Mouse (Mus musculus) stomach, embryonic 14.5 days (tissue): ENCODE results near the gene Smarca4. TPM values are rescaled to one million over a fixed set of nuclear protein-coding genes. Genes with fewer than 3 reads are reported as not detected.
"Not testable (repeated sequence)": the region's sequence is repeated elsewhere in the genome, so short reads cannot be mapped to it uniquely, and the experiment has no call there.

Source experiments
- ATAC-seq: fragments of 200-750 bp; cut with Nextera tagmentation; 2 replicates; pipeline ENCODE4 v1.8.0; 2017; ENCODE audit warnings: low read depth, moderate TSS enrichment; ENCODE audit not compliant: insufficient number of reproducible peaks, insufficient read depth, low FRiP score
- H3K27ac ChIP-seq: fragments of 300-500 bp; sonication (generic); 2 replicates; pipeline ENCODE4 v1.5.1; 2014; ENCODE audit warnings: mild to moderate bottlenecking, low read length, moderate library complexity, mixed read lengths
- H3K27me3 ChIP-seq: fragments of 300-500 bp; sonication (generic); 2 replicates; pipeline ENCODE4 v1.6.1; 2014; ENCODE audit warnings: low read length, control low read depth, mixed read lengths; ENCODE audit not compliant: control insufficient read depth, insufficient read depth
- H3K36me3 ChIP-seq: fragments of 300-500 bp; sonication (generic); 2 replicates; pipeline ENCODE4 v1.6.1; 2014; ENCODE audit warnings: mild to moderate bottlenecking, control low read depth, low read length, moderate library complexity, mixed read lengths; ENCODE audit not compliant: control insufficient read depth, insufficient read depth
- H3K4me1 ChIP-seq: fragments of 300-500 bp; sonication (generic); 2 replicates; pipeline ENCODE4 v1.6.1; 2014; ENCODE audit warnings: low read length, control low read depth, mixed read lengths; ENCODE audit not compliant: control insufficient read depth, insufficient read depth
- H3K4me2 ChIP-seq: fragments of 300-500 bp; sonication (generic); replicated peaks from 2 replicates; pipeline ENCODE4 v1.6.1; 2014; ENCODE audit warnings: low read depth, low read length, control low read depth
- H3K4me3 ChIP-seq: fragments of 300-500 bp; sonication (generic); 2 replicates; pipeline ENCODE4 v1.5.1; 2014; ENCODE audit warnings: low read depth, low read length, control low read depth
- H3K9ac ChIP-seq: fragments of 300-500 bp; sonication (generic); replicated peaks from 2 replicates; pipeline ENCODE4 v1.6.1; 2014; ENCODE audit warnings: low read depth, mild to moderate bottlenecking, control low read depth, low read length, moderate library complexity, mixed read lengths
- H3K9me3 ChIP-seq: fragments of 300-500 bp; sonication (generic); 2 replicates; pipeline ENCODE4 v1.6.1; 2016; ENCODE audit warnings: low read depth, low read length, control low read depth; ENCODE audit not compliant: control insufficient read depth
- WGBS: fragments of 180-500 bp; shearing (Covaris S2); extraction: QIAGEN DNeasy Blood & Tissue Kit; methylation state at CpG from one replicate; pipeline ENCODE4 v1.1.7; 2014; 5-methylcytosine and 5-hydroxymethylcytosine counted together
- polyA plus RNA-seq: library from polyadenylated mRNA; unstranded; fragments of >200 nt; fragmentation: Nextera tagmentation; extraction: Ambion mirVana; gene quantifications from 2 replicates; pipeline ENCODE4 v1.2.1, GENCODE M21; 2014

Smarca4 gene
- polyA plus RNA-seq, 1 experiment from 2014 or later, result 95.0 TPM

- peaks cover 19% of the 10 kb centered on the region for H3K4me1 ChIP-seq
- not testable (repeated sequence) for H3K27ac ChIP-seq, H3K4me2 ChIP-seq, H3K9ac ChIP-seq, ATAC-seq, H3K27me3 ChIP-seq, H3K9me3 ChIP-seq, H3K4me3 ChIP-seq
- H3K36me3 ChIP-seq, result peaks cover 16% of the 10 kb centered on the region
- 87% methylated on average over 8 of the region's 8 CpGs for WGBS
Measured at GRCm38 (mm10) chr9:21594350-21594749, 21.6 kb upstream of the Smarca4 start.

GRCm38 (mm10) chr9:21594838-21595237, 21.1 kb upstream of the Smarca4 start:
- Histone ChIP-seq H3K9ac (no peak overlapping the region), H3K36me3 (peaks cover 11% of the 10 kb centered on the region), H3K27ac (no peak overlapping the region), H3K4me1 (peaks cover 19% of the 10 kb centered on the region), H3K4me3 (no peak overlapping the region), H3K9me3 (no peaks in the 10 kb centered on the region), H3K27me3 (no peaks in the 10 kb centered on the region), H3K4me2 (no peak overlapping the region)
- WGBS, result 83% methylated on average over 2 of the region's 2 CpGs
- no peak for ATAC-seq

- Histone ChIP-seq H3K9ac (no peak overlapping the region), H3K36me3 (peaks cover 7% of the 10 kb centered on the region; the same call in 1 of the 2 replicates), H3K9me3 (no peaks in the 10 kb centered on the region), H3K4me3 (no peak overlapping the region), H3K4me2 (no peak overlapping the region), H3K27ac (no peak overlapping the region), H3K4me1 (peaks cover 12% of the 10 kb centered on the region), H3K27me3 (no peaks in the 10 kb centered on the region)
- ATAC-seq, result no peak
- WGBS, result 28% methylated on average over 2 of the region's 2 CpGs
Measured at GRCm38 (mm10) chr9:21598198-21598597, 17.8 kb upstream of the Smarca4 start.

DNA sequence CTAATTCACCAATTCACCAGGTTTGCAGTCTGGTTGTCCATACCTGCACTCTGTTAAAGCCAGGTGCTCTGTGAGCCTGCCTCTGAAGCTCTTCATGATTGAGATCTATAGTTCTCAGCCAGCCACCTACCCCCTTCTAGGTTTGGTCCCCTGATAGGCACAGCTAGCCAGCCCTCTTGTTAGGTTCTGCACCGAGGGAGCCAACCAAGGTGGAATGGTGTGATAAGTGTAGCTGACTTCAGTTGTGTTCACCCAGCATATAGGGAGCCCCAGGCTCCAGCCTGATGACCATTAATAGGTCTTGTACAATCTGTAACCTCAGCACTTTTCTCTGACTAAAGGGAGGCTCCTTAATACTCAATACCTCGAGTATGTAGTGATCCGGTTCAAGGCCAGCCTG, 15.8 kb upstream of the Smarca4 start:
- 74% methylated on average over 3 of the region's 3 CpGs for WGBS
- no peaks in the 10 kb centered on the region for H3K9me3 ChIP-seq
- H3K36me3 ChIP-seq, result peaks cover under 1% of the 10 kb centered on the region; the same call in 1 of the 2 replicates
- no peak overlapping the region for H3K27ac ChIP-seq
- no peaks in the 10 kb centered on the region for H3K27me3 ChIP-seq
- H3K4me2 ChIP-seq, result no peak overlapping the region
- ATAC-seq, result no peak
- H3K4me1 ChIP-seq, result no peaks in the 10 kb centered on the region
- H3K4me3 ChIP-seq, result no peak overlapping the region
- no peak overlapping the region for H3K9ac ChIP-seq

- no peak for ATAC-seq
- H3K27me3 ChIP-seq, result no peaks in the 10 kb centered on the region
- 77% methylated on average over 2 of the region's 2 CpGs for WGBS
Measured at GRCm38 (mm10) chr9:21601073-21601472, 14.9 kb upstream of the Smarca4 start.

GRCm38 (mm10) chr9:21601722-21602399, 14.1 kb upstream of the Smarca4 start:
- H3K9ac ChIP-seq, result no peak overlapping the region
- H3K4me2 ChIP-seq, result no peak overlapping the region
- no peaks in the 10 kb centered on the region for H3K4me1 ChIP-seq
- H3K27me3 ChIP-seq, result no peaks in the 10 kb centered on the region
- ATAC-seq, result peak; percentile 79; the same call in 1 of the 2 replicates
- H3K9me3 ChIP-seq, result no peaks in the 10 kb centered on the region
- no peak overlapping the region for H3K4me3 ChIP-seq
- WGBS, result 49% methylated on average over 10 of the region's 10 CpGs
- no peak overlapping the region for H3K27ac ChIP-seq
- no peaks in the 10 kb centered on the region for H3K36me3 ChIP-seq

More at GRCm38 (mm10) chr9:21601073-21601472, 14.9 kb upstream of the Smarca4 start:
- Histone ChIP-seq H3K4me1 (no peaks in the 10 kb centered on the region), H3K4me3 (no peak overlapping the region), H3K9me3 (no peaks in the 10 kb centered on the region), H3K9ac (no peak overlapping the region), H3K4me2 (no peak overlapping the region), H3K36me3 (no peaks in the 10 kb centered on the region), H3K27ac (no peak overlapping the region)

DNA sequence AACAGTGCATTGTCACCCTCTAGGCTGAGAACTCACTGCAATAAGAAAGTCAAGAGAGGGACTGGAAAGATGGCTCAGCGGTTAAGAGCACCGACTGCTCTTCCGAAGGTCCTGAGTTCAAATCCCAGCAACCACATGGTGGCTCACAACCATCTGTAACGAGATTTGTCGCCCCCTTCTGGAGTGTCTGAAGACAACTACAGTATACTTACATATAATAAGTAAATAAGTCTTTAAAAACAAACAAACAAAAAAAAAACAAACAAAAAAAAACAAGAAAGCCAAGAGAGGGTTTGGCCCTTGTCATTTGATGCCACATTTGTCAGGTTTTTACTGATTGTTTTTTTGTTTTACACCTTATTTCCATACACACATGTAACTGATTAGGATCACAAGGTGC, 11.8 kb upstream of the Smarca4 start:
- no peaks in the 10 kb centered on the region for H3K36me3 ChIP-seq
- no peak overlapping the region for H3K9ac ChIP-seq
- no peak overlapping the region for H3K27ac ChIP-seq
- H3K4me3 ChIP-seq, result no peak overlapping the region
- no peaks in the 10 kb centered on the region for H3K9me3 ChIP-seq
- no peak for ATAC-seq
- H3K4me1 ChIP-seq, result no peaks in the 10 kb centered on the region
- H3K27me3 ChIP-seq, result no peaks in the 10 kb centered on the region
- no peak overlapping the region for H3K4me2 ChIP-seq
- WGBS, result 74% methylated on average over 5 of the region's 5 CpGs

GRCm38 (mm10) chr9:21605865-21606264, 10.1 kb upstream of the Smarca4 start:
- H3K9me3 ChIP-seq, result no peaks in the 10 kb centered on the region
- H3K9ac ChIP-seq, result no peak overlapping the region
- ATAC-seq, result no peak
- no peak overlapping the region for H3K4me2 ChIP-seq
- H3K4me3 ChIP-seq, result no peak overlapping the region
- no peaks in the 10 kb centered on the region for H3K4me1 ChIP-seq
- no peaks in the 10 kb centered on the region for H3K27me3 ChIP-seq
- WGBS, result 84% methylated on average over 5 of the region's 5 CpGs
- H3K27ac ChIP-seq, result no peak overlapping the region
- no peaks in the 10 kb centered on the region for H3K36me3 ChIP-seq

GRCm38 (mm10) chr9:21606648-21607047, 9.3 kb upstream of the Smarca4 start:
- H3K4me1 ChIP-seq, result no peaks in the 10 kb centered on the region
- no peak overlapping the region for H3K9ac ChIP-seq
- no peak for ATAC-seq
- H3K4me2 ChIP-seq, result no peak overlapping the region
- H3K4me3 ChIP-seq, result no peak overlapping the region
- H3K9me3 ChIP-seq, result no peaks in the 10 kb centered on the region
- no peak overlapping the region for H3K27ac ChIP-seq
- H3K36me3 ChIP-seq, result no peaks in the 10 kb centered on the region
- H3K27me3 ChIP-seq, result no peaks in the 10 kb centered on the region
- 74% methylated on average over 1 of the region's 1 CpGs for WGBS
